Mouse (Mus musculus) gastrocnemius, adult 18-20 months (tissue): Measurements from ENCODE around the gene Dnmt3l. TPM values are rescaled to one million over a fixed set of nuclear protein-coding genes. Genes with fewer than 3 reads are reported as not detected.
"Not testable (repeated sequence)": the region's sequence is repeated elsewhere in the genome, so short reads cannot be mapped to it uniquely, and the experiment has no call there.

Source experiments
- DNase-seq: peaks from one replicate; pipeline ENCODE4 v3.0.0; 2021; ENCODE audit warnings: low spot score
- total RNA-seq, 2 experiments: library from RNA; stranded (reverse); gene quantifications; 2 replicates each; pipeline ENCODE4 v1.2.3; 2021

Dnmt3l gene
- total RNA-seq, 2 experiments from 2014 or later: not detected

GRCm38 (mm10) chr10:78084073-78084472, 42.3 kb downstream of the Dnmt3l start:
- DNase-seq: no peak

GRCm38 (mm10) chr10:78085711-78086110, 44.0 kb downstream of the Dnmt3l start:
- DNase-seq: no peak

- DNase-seq: no peak
Measured at GRCm38 (mm10) chr10:78086444-78087061, 44.8 kb downstream of the Dnmt3l start.

GRCm38 (mm10) chr10:78087101-78087511, 45.4 kb downstream of the Dnmt3l start:
- DNase-seq: no peak

GRCm38 (mm10) chr10:78090246-78090645, 48.5 kb downstream of the Dnmt3l start:
- no peak for DNase-seq

- DNase-seq: no peak
Measured at GRCm38 (mm10) chr10:78090706-78091491, 49.2 kb downstream of the Dnmt3l start.

- DNase-seq: no peak
Measured at GRCm38 (mm10) chr10:78091865-78092724, 50.3 kb downstream of the Dnmt3l start.

GRCm38 (mm10) chr10:78092725-78093029, 50.9 kb downstream of the Dnmt3l start:
- DNase-seq: no peak

GRCm38 (mm10) chr10:78095221-78095620, 53.5 kb downstream of the Dnmt3l start:
- DNase-seq: no peak

- peak; percentile 67 for DNase-seq
Measured at GRCm38 (mm10) chr10:78095954-78096931, 54.5 kb downstream of the Dnmt3l start.

- not testable (repeated sequence) for DNase-seq
Measured at GRCm38 (mm10) chr10:78099860-78100259, 58.1 kb downstream of the Dnmt3l start.

GRCm38 (mm10) chr10:78100989-78101780, 59.4 kb downstream of the Dnmt3l start:
- DNase-seq: no peak

- peak; percentile 60 for DNase-seq
Measured at GRCm38 (mm10) chr10:78104555-78105490, 63.1 kb downstream of the Dnmt3l start.

- DNase-seq: no peak
Measured at GRCm38 (mm10) chr10:78105548-78105947, 63.8 kb downstream of the Dnmt3l start.

Other genes with a start within 250 kb of the Dnmt3l start
- not detected for gene Gm9639, start 246.9 kb upstream of the Dnmt3l start, total RNA-seq
- gene Gm19668, start 242.8 kb upstream of the Dnmt3l start, total RNA-seq: not detected
- gene Gm9507, start 230.1 kb upstream of the Dnmt3l start, total RNA-seq: not detected
- not detected for gene Gm2696, start 227.3 kb upstream of the Dnmt3l start, total RNA-seq
- not detected for gene Krtap10-4, start 214.9 kb upstream of the Dnmt3l start, total RNA-seq
- gene Krtap10-10, start 206.0 kb upstream of the Dnmt3l start, total RNA-seq: not detected
- gene Gm36176, start 195.1 kb upstream of the Dnmt3l start, total RNA-seq: not detected
- gene Gm10318, start 189.1 kb upstream of the Dnmt3l start, total RNA-seq: not detected
- gene Gm3285, start 180.0 kb upstream of the Dnmt3l start, total RNA-seq: not detected
- gene Lrrc3, start 139.4 kb upstream of the Dnmt3l start, total RNA-seq: under 1 TPM; 0.23 to 0.28 TPM
- under 1 TPM; 0.07 to 0.26 TPM for gene Trpm2, start 71.4 kb upstream of the Dnmt3l start, total RNA-seq
- 1 to 10 TPM; 4.1 to 4.6 TPM for gene 1810043G02Rik, start 63.4 kb upstream of the Dnmt3l start, total RNA-seq
- gene Pfkl, start 31.9 kb upstream of the Dnmt3l start, total RNA-seq: 1 to 10 TPM; 5.9 to 7.0 TPM
- not detected for gene Aire, start 1.7 kb downstream of the Dnmt3l start, total RNA-seq
- gene Icosl, start 27.4 kb downstream of the Dnmt3l start, total RNA-seq: 1 to 10 TPM; 1.3 to 1.5 TPM
- gene D10Jhu81e, start 127.8 kb downstream of the Dnmt3l start, total RNA-seq: 100 to 1,000 TPM; 258 to 262 TPM
- 10 to 100 TPM in 1 of 2 experiments, 1 to 10 TPM in 1; 9.5 to 10.7 TPM for gene Pwp2, start 143.2 kb downstream of the Dnmt3l start, total RNA-seq
- gene Trappc10, start 202.7 kb downstream of the Dnmt3l start, total RNA-seq: 10 to 100 TPM; 37.9 to 41.4 TPM